Mouse (Mus musculus) inflammation-experienced regulatory T-cells (primary cell): Measurements from ENCODE around the gene 1700012A03Rik. TPM values are rescaled to one million over a fixed set of nuclear protein-coding genes. Genes with fewer than 3 reads are reported as not detected.

Experiments
- polyA plus RNA-seq, 2 experiments: library from polyadenylated mRNA; unstranded; fragments of 100-300 nt; shearing (Covaris generic); gene quantifications; one replicate each; pipeline ENCODE4 v1.2.1; 2017

Gene 1700012A03Rik
- polyA plus RNA-seq = not detected

DNA sequence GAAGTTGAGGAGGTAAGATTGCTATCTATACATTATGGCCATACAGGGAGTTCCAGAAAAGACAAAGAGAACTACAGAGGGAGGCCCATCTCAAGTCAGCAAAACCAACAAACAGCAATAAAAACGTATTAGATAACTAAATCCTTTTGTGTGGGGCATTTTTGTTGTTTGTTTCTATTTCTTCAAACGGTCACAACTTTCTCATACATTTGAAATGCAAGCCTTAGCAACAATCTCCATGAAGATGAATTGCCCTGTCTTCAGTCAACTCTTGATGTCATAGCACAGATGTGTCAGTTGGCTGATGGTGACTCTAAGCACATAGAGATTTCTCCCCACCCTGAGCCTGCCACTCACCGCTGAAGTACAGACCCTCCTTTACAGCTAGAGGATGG, at the start of gene 1700012A03Rik:
Gene 1700012A03Rik, plus strand, starts transcription at position 296 of the 395 bp plus-strand sequence.

